Mouse (Mus musculus) G1E (cell line): Measurements from ENCODE around the gene Nit2. TPM values are rescaled to one million over a fixed set of nuclear protein-coding genes. Genes with fewer than 3 reads are reported as not detected.

Experiments used
- ATAC-seq: 2 replicates; pipeline ENCODE4 v1.8.0; 2016; ENCODE audit warnings: mild to moderate bottlenecking; ENCODE audit not compliant: insufficient number of reproducible peaks, poor library complexity, low FRiP score, severe bottlenecking; ENCODE audit errors: extremely low read depth
- DNase-seq: peaks from one replicate; pipeline ENCODE4 v3.0.0; 2012; ENCODE audit warnings: low spot score
- H3K27me3 ChIP-seq: 2 replicates; pipeline ENCODE4 v1.6.1; 2012; ENCODE audit warnings: mild to moderate bottlenecking, low read length, inconsistent platforms; ENCODE audit not compliant: insufficient read depth
- H3K36me3 ChIP-seq: replicated peaks from 2 replicates; pipeline ENCODE3; 2012; ENCODE audit warnings: mild to moderate bottlenecking, inconsistent platforms
- H3K4me1 ChIP-seq: 2 replicates; pipeline ENCODE4 v1.6.1; 2012; ENCODE audit warnings: low read depth, low read length, inconsistent platforms, mixed read lengths; ENCODE audit not compliant: insufficient read depth
- H3K4me3 ChIP-seq: 2 replicates; pipeline ENCODE4 v1.5.1; 2012; ENCODE audit warnings: low read depth, mild to moderate bottlenecking, inconsistent platforms, low read length, moderate library complexity, mixed read lengths
- H3K9me3 ChIP-seq: replicated peaks from 2 replicates; pipeline ENCODE4 v1.6.1; 2012; ENCODE audit warnings: inconsistent platforms
- CTCF ChIP-seq: IDR thresholded peaks from 2 replicates; pipeline ENCODE4 v1.5.1; 2012; ENCODE audit warnings: low read depth, low read length, inconsistent platforms, mixed read lengths
- GATA1 ChIP-seq: IDR thresholded peaks from 2 replicates; pipeline ENCODE4 v1.6.1; 2012; ENCODE audit warnings: borderline replicate concordance, low read length, inconsistent platforms, mixed read lengths
- GATA2 ChIP-seq: IDR thresholded peaks from 2 replicates; pipeline ENCODE4 v1.6.1; 2012; ENCODE audit warnings: low read depth, low read length, inconsistent platforms, borderline replicate concordance
- POLR2AphosphoS5 ChIP-seq: IDR thresholded peaks from 2 replicates; pipeline ENCODE4 v1.6.1; 2012; ENCODE audit warnings: low read depth, low read length, inconsistent platforms; ENCODE audit not compliant: insufficient replicate concordance
- TAL1 ChIP-seq: conservative IDR thresholded peaks from 2 replicates; pipeline ENCODE4 v1.6.1; 2012; ENCODE audit warnings: low read depth, low read length, inconsistent platforms, mixed read lengths
- polyA plus RNA-seq: library from polyadenylated mRNA; stranded (reverse); fragments of >175 nt; gene quantifications from 2 replicates; pipeline ENCODE4 v1.2.3, GENCODE M21; 2012
- total RNA-seq, 2 experiments: library from RNA; stranded (forward) in 1 of 2; stranded (reverse) in 1 of 2; fragments of 200-1000 nt in 1 of 2; fragments of >200 nt in 1 of 2; fragmentation: Nextera tagmentation in 1 of 2; gene quantifications; 2 replicates each; pipeline ENCODE4 v1.2.3; 2014 to 2017

Nit2 gene
- total and polyA plus RNA-seq, 3 experiments = 6.1 to 41.0 (median 39.6) TPM

DNA sequence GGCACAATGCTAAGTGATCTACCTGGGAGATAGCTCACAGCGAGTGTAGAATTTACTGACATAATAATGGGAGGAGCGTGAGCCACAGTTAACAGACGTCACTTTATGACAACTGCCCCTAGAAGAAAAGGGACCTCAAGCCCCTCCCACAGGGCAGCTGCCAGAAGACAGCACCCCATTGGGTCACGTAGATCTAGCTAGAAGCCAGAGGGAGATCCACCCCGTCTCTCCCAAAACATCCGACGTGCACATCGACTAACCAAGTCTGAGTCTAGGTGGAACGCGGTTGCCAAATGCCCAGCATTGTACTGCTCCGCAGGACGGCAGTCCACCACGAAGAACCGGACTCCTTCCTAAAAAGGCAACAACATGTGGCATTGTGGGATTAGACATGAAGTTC lies 24.1 kb upstream of the Nit2 start:
- H3K9me3 ChIP-seq = no peaks in the 10 kb centered on the region
- ATAC-seq = no peak
- TF ChIP-seq TAL1 = no peak

DNA sequence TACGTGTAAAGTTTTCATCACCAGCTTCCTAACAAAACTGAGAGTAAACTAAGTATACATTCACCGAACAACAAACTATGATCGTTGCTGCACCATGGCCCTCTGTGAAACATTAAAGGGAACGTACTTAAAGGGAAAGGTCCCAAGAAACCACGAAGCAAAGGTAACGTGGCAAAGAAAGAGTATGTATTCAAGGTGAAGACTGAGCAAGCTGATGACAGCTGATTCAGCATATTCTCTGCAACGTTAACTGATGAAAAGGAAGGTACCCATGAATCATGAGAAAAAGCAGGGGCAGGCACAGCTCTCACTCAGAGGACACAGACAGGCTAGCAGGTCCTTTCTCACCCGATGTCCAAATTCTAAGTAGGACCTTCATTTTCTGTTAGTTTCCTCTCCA lies 23.2 kb upstream of the Nit2 start:
- H3K4me1 ChIP-seq = peaks cover 2% of the 10 kb centered on the region
- DNase-seq = no peak
- H3K9me3 ChIP-seq = no peaks in the 10 kb centered on the region
- no peaks in the 10 kb centered on the region for H3K27me3 ChIP-seq
- peaks cover 49% of the 10 kb centered on the region for H3K36me3 ChIP-seq
- no peak for ATAC-seq
- TF ChIP-seq CTCF = no peak
- no peak for TF ChIP-seq GATA1
- no peak for TF ChIP-seq TAL1
- no peak for TF ChIP-seq GATA2
- no peak for TF ChIP-seq POLR2AphosphoS5
- no peak overlapping the region for H3K4me3 ChIP-seq

More for the DNA sequence above, 24.1 kb upstream of the Nit2 start:
- DNase-seq = no peak
- Histone ChIP-seq H3K4me1 (peaks cover 2% of the 10 kb centered on the region), H3K27me3 (no peaks in the 10 kb centered on the region), H3K4me3 (no peak overlapping the region), H3K36me3 (peaks cover 44% of the 10 kb centered on the region)

DNA sequence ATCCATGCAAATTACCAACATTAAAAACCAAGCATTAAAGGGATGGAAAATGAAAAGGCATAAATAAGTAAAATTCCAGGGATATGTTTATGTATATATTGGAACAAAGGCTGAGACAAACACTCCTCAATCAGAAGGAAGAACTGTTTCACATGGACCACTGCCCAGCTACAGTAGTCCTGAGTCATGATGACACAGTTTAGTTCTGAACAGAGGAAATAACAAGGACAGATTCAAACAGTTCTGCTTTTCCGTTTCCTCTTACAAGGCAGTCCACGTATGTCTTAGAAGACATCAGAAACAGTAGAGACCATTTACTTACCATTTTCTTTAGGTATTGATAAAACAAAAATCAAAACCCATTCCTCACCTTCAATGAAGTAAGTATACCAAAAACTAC lies 22.4 kb upstream of the Nit2 start:
- DNase-seq (no peak), ATAC-seq (peak; percentile 78)
- H3K9me3 ChIP-seq = no peaks in the 10 kb centered on the region
- H3K36me3 ChIP-seq = peaks cover 43% of the 10 kb centered on the region
- TF ChIP-seq CTCF (no peak), TAL1 (no peak), GATA2 (no peak), POLR2AphosphoS5 (no peak), GATA1 (no peak)
- peaks cover 2% of the 10 kb centered on the region for H3K4me1 ChIP-seq
- H3K27me3 ChIP-seq = no peaks in the 10 kb centered on the region
- H3K4me3 ChIP-seq = no peak overlapping the region

DNA sequence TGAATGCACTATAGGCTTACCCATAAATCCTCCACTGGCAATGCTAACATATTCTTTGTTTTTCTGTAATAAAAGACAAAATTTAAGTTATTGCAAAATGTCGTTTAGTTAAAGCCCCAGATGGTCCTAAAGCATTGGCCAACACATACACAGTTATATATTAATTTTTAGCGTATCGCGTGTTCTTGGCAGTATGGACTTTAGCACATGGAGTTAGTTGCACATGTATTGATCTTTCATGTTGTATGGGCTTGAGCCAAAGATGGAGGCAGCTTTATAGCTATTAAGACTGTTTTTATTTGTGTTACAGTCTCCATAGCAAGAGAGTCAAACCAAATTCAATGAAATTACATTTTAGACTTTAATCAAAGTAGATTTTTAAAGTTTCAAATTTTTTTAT lies 19.5 kb upstream of the Nit2 start:
- H3K4me1 ChIP-seq = peaks cover 5% of the 10 kb centered on the region
- H3K27me3 ChIP-seq = no peaks in the 10 kb centered on the region
- no peak overlapping the region for H3K4me3 ChIP-seq
- peaks cover 57% of the 10 kb centered on the region for H3K36me3 ChIP-seq
- TF ChIP-seq TAL1 = no peak
- no peak for DNase-seq
- no peaks in the 10 kb centered on the region for H3K9me3 ChIP-seq
- no peak for ATAC-seq

DNA sequence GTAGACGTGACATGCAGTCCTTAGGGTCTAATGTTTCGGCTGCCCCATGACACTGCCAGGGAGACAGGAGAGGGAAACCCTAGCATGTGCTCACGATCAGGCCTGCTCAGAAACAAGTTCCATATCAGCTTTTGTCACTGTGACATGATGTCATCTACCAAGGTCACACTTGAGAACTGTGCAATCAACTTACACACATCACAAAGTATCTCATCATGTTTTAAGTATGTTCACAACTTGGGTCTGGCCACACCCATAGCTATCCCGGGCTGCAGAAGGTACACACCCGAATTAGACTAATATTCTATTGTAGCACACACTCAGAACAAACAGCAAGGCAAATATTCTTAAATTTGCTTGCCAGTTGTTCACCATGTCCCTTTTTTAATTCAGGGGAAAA lies 14.9 kb upstream of the Nit2 start:
- 0 out of 2 replicates have a peak, but pooled peaks cover 3% of the 10 kb centered on the region for H3K4me1 ChIP-seq
- H3K36me3 ChIP-seq = peaks cover 63% of the 10 kb centered on the region
- no peaks in the 10 kb centered on the region for H3K9me3 ChIP-seq
- ATAC-seq (no peak), DNase-seq (no peak)
- H3K4me3 ChIP-seq = no peak overlapping the region
- no peaks in the 10 kb centered on the region for H3K27me3 ChIP-seq
- TF ChIP-seq CTCF = no peak
- TF ChIP-seq POLR2AphosphoS5 = no peak
- TF ChIP-seq GATA1 = no peak
- TF ChIP-seq TAL1 = no peak
- no peak for TF ChIP-seq GATA2

DNA sequence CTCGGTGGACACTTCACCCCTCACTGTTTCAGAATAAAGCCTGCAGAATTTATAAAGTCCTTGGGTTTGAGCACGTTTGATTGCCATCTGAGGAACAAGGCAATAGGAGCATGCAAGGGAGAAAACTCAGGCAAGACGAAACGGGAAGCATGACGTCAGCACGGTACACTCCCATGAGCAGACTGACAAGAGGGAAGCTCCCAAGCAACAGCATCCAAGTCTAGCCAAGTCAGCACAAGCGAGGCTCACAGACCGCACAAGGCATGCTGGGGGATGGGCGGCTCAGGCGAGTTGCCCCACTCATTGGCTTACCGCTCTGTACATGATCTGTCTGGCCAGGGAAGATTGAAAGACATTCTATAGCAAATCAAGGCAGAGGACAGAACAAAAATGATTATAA lies 14.0 kb upstream of the Nit2 start:
- no peak for ATAC-seq
- peaks cover 6% of the 10 kb centered on the region for H3K4me1 ChIP-seq
- TF ChIP-seq POLR2AphosphoS5 (no peak), TAL1 (no peak), GATA1 (no peak), GATA2 (no peak), CTCF (no peak)
- no peaks in the 10 kb centered on the region for H3K9me3 ChIP-seq
- peaks cover 68% of the 10 kb centered on the region for H3K36me3 ChIP-seq
- H3K4me3 ChIP-seq = no peak overlapping the region
- H3K27me3 ChIP-seq = no peaks in the 10 kb centered on the region
- no peak for DNase-seq

DNA sequence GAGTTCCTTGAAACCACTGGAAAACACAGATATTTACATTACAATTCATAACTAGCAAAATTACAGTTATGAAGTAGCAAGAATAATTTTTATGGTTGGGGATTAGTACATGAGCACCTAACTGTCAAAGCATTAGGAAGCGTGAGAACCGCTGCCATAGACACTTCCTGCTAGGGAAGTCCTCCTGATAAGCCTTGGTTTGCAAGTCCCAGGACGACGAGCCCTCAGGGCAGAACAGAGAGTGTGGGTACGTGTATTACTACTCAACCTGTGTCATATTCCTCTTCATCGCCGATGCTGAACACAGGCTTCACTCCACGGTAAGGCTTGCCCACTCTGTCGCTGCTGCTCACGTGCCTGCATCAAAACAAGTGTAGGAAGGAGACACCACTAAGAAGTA lies 10.5 kb upstream of the Nit2 start:
- H3K36me3 ChIP-seq = peaks cover 64% of the 10 kb centered on the region
- H3K4me1 ChIP-seq = peaks cover 5% of the 10 kb centered on the region
- no peak overlapping the region for H3K4me3 ChIP-seq

More for the DNA sequence above, 10.5 kb upstream of the Nit2 start:
- no peak for TF ChIP-seq TAL1
- TF ChIP-seq CTCF = no peak
- TF ChIP-seq GATA2 = no peak
- Histone ChIP-seq H3K27me3 (no peaks in the 10 kb centered on the region), H3K9me3 (no peaks in the 10 kb centered on the region)
- ATAC-seq (no peak), DNase-seq (no peak)
